Mouse (Mus musculus) heart, adult 11 months (tissue): ENCODE data around the gene Zfp541.
A peak's percentile ranks its signal among the peaks of the same experiment; 100 is the strongest.

ENCODE experiments used
- DNase-seq: peaks from one replicate; pipeline ENCODE4 v3.0.0; 2022

The Zfp541 gene

DNA sequence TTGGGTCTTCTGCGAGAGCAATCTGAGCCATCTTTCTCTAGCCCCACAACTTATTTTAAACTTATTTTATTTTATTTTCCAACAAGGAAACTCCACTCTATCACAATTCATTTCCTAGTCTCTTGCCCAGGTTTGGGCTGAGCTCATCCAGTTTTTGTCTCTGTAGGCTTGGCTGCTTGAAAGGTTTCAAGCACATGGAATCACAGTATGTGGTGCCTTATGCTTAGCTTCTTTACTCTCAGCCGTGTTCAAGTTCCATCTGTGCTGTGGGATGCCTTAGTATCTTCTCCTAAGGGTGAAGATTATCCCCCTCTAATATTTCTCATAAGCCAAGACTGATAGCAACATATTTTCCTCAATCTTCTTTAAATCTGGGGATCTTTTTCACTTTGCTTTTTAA, 26.0 kb downstream of the Zfp541 start:
- no peak for DNase-seq

DNA sequence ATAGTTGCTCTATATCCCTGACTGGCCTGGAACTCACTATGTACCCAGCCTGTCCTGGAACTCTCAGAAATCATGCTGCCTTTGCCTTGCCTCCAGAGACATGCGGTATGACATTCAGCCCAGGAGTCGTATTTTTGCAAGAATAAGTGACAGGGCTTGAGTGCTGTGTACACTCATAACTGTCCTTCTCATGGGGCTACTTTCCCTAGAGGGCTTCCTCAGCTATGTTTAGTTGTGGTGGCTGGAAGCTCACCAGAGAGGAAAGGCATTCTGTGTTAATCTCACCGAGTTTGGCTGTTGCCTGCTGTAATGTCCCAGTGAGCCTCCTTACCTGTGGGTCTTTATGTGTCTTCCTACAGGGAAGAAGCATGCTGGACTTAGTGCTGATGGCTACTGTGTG, 33.0 kb downstream of the Zfp541 start:
- DNase-seq: no peak

DNA sequence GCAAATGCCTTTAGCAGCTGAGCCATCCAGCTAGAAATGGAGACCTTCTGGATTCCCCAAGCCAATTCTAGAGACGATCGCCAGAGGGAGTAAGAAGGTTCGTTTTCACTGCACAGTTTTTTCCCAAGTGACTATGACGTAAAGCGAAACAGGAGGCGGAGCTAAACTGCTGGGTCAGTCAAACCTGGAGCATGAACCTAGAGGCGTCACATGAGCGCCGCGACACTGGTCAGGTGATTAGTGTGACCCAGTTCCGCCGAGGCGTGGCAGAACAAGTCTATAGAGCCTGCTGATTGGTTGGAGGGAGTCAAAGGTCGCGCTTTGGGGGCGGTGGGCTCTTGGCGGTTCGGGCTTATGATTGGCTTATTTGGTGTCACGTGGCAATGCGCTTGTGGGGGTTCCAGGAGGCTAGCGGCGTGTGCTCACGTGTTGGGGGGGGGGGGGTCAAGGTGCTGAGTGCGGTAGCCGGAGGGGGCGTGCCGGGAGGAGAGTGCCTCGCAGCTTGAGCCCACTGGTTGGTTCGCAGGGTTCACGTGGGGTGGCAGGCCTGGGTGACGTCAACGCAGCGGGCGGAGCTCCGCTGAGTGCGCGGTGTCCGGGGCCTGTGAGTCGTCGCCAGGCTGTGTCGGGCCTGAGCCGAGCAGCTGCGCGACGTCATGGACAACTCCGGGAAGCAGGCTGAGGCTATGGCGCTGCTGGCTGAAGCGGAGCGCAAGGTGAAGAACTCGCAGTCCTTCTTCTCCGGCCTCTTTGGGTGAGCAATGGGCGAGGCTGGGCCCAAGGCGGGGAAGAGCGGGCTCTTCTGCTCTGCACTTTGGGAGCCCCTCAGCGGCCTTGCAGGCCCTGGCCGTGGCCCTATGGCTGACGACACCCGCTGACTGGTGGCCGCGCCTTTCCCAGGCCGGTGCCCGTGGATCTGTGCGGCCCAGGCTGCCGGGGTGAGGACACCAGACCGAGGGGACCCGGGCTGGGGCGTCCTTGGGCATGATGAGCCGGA, 36.7 kb downstream of the Zfp541 start, which contains the start of gene Napa:
Gene Napa, plus strand, starts transcription at position 438 of the 997 bp plus-strand sequence.
- peak; percentile 100 for DNase-seq

DNA sequence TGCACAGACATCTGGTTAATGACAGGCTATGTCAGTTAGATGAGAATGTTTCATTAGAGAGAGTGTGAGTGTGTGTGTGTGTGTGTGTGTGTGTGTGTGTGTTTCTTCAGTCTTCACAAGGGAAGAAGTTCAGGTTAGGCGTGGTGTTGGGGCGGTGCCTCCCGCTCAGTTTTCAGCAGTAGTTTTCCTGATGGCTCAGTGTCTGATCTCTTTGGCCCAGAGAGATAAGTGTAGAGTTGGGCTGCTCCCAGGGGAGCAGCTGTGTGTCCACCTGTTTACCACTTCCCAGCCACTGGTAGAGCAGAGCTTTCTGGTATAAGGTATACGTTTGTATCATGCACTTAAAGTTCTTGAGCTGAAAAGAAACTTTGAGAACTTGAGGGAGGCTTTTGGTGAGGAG, 38.3 kb downstream of the Zfp541 start:
- no peak for DNase-seq

DNA sequence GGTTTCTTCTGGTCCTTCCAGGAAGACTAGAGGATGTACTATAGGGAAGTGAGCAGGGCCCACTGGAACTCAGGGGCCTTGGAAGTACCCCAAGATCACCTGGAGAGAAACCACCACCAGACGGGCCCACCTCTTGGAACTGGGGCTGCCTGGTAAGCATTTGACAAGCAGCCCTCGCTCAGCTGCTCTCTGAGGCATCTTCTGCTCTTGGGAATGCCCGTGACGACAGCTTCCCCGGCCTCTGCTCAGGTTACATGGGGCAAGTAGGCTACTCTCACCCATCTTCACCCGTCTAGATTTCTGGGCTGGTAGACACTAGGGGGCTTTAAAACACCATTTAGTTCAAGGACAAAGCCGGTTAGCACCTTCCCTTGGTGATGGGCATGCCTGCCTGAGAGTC, 39.5 kb downstream of the Zfp541 start:
- DNase-seq: no peak

DNA sequence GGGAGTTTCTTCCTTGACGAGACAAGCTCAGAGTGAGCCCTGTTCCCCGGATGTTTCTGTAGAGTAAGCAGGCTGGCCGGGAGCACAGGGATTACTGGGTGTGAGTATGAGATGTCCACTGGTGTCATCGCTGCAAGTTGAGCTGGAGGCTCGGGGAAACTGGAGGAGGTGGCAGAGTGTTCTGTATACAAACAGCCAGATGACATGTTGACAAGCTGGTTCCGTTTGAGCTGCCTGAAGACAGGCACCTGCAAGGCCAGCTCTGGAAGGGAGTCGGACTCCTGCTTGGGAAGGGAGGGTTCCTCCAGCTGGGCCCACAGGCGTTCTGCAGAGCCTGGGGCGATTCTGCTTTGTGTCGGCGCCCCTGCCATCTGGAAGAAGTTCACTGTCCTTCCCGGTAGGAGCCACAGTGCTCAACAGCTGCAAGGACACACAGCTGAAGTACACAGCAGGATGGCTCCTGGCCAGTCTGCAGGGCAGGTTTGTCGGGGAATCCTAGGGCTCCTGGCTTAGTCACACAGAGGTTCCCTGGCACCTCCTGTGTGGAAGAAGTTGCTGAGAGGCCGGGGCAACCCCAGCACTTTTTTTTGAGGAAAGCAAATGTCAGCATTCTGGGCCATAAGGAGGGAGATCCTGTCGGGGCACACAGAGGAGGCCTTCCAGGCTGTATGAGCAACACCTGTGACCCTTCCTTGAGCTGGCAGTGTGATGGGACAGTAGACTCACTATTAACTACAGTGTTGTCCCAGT, 40.3 kb downstream of the Zfp541 start:
- DNase-seq: no peak

DNA sequence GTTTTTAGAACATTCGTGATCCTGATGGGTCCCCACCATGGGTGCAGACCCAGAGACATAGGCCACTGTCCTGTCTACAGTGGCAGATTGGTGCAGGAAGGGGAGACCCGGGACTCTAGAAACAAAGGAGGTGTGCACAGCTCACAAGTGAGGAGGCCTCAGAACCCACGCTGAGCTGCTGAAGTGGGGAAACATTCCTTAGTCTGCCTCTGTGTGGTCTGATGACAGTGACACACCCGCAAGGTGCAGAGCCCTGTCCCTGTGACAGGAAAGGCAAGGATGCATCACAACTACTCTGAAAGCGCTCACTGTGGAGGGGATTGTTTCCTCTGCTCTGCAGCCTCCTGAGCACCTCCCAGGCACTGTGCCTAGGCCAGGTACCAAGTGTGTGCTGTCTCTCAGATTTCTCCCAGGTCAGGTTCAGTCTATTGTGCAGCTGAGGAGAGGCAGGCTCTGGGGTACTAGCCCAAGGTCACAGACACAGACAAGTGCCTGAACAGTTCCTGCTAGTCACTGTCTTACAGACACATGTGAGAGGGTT, 41.1 kb downstream of the Zfp541 start:
- no peak for DNase-seq

DNA sequence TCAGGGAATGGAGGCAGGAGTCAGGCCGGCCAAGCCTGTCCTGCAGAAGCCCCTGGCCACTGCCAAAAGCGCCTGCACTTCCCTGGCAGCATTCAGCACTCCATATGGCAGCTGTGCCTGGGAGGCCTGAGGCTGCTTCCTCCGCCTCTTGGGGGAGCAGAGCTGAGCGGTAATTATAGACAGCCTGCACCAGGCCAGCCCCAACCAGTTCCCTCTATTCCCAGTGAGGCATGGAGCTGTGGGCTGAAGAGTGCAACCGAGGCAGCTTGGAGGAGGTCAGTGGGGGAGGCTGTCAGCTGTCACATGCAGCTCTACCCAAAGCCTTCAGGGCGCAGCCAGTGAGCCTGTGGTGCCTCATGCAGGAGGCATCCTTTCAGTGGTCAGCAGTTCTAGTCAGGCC, 42.1 kb downstream of the Zfp541 start:
- DNase-seq: peak; percentile 95

DNA sequence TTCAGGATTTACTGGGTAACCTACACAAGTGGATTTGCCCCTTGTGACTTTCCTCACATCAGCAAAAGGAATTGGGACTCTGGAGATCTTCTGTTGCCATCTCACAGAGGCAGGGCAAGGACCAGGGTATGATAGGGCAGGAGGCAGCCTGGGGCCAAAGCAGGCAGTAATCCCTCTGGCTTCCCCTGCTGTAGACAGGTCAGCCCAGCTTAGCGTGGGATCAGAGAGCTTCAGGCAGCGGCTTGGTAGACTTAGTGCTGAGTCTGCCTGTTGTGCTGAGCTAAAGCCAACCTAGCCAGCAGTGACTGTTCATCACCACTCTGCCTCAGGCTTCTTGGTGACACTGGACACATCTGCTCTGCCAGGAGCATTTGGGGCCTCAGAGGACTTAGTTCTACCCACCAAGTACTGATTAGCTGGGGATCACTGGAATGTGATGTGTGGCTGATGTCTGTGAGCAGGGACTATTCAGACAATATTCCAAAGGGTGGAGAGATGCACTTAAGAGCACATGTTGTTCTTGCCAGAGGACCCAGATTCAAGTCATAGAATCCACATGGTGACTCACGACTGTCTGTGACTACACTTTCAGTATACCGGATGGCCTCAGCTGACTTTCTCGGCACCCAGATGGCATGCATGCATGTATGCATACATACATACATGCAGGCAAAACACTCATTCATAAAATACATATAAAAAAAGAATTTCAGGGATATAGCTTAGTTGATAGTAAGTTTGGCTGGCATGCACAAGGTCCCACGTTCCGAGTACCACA, 43.2 kb downstream of the Zfp541 start:
- DNase-seq: no peak

DNA sequence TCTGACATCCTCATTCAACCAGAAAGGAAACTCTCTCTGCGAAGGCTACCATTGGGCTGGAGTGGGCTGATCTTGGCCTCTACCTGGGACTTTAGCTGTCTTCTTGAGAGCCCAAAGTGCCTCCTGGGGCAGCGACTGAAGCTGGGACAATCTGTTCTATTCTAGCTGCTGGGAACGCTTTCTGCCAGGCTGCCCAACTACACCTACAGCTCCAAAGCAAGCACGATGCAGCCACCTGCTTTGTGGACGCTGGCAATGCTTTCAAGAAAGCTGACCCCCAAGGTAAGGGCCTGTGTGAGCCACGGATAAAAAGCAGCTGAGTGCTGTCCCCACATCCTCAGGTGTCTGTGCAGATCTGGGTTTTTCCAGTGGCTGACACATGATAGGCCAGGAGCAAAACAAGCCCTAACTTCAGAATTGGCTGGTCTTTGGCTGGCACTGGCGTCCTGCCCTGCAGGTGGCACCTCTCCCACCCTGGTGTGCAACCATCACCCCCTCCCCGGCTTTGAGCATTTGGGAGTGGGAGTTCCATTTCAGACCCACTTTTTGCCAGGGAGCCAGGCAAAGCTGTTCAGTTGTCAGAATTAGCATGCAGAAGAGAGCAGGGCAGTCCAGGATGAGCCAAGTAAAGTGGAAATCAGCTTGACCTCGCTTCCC, 47.4 kb downstream of the Zfp541 start:
- no peak for DNase-seq

DNA sequence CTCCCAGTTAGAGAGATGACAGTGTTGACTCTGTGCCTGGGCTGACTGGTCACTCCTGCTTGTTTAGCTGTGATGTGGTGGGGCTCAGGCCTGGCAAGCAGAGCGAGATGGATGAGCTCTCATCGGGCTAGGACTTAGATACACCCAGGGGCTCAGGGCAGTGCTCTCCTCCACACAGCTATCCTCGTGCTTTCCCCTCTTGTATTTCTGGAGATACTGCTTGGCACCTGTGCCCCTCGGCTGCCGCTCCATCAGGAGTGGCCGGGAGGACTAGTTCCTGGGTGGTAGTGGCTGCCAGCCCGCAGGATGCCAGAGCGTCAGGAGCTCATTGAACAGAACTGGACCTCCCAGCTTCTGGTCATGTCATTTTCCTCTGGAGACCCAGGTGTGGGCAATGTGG, 48.5 kb downstream of the Zfp541 start:
- DNase-seq: no peak

DNA sequence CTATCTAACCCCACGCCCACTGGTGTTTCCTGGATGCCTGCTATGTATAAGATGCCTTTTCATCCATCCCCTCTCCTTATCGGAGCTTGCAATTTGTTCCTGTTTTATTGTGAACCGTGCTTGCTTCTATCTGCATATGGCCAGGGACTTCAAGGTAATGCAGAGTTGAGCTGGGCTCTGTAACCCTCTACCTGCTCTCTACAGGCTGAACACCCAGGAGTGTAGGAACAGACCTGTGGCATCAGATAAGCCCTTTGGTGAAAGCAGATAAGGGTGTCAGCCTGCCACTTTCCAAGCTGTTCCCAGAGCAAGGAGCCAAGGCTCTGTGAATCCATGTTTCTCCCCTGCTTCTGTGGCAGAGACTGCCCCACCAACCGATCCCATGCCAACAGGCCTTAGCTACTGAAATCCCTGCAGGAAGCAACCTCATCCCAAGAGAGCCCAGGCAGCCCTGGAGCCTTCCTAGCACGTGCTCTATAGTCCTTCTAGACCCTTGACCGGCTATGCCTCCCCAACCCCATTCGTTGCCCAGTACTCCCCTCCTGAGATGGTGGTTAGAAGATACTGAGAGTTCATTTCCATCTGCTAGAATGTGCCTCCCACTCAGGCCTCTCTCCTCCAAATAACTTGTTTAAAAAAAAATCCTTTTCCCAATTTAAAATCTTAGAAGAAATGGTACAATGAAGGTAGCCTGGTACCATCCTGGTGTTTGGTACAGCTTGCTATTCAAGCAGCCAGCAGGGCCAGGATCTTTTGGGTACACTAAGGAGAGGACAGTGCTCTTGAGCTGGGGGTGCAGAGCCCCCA, 49.9 kb downstream of the Zfp541 start:
- no peak for DNase-seq

DNA sequence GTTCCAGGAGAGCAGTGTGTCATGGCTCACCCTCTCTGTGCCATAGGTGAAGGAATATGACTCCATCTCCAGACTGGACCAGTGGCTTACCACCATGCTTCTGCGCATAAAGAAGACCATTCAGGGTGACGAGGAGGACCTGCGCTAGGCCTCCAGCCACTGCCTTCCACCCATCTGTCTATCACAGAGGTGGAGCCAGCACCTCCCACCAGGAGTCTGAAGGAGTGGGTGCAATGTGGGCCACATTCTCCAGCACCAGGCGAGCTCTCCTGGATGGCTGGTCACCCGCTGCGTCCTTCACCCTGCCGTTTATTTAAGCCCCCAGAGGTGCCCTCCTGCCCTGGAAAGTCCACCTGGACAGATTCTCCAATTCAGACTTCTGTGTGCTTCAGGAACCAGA, 54.8 kb downstream of the Zfp541 start:
- DNase-seq: no peak

DNA sequence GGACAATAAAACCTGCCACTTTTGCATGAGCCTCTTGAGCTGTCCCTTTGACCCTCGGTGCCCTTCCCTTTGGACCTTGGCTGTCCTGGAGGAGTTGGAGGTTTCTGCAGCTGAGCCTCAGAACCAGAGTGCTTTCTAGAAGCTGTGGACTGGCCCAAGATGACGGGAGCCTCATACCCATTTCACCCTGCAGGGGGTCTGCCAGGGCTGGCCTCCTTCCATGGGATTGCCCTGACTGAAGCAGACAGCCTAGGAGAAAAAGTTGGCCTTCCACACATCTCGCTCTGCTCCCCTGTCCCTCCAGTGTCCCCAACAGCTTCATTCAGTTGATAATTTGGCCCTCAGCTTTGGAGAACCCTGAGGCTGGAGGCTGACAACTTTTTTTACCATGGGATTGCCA, 55.5 kb downstream of the Zfp541 start:
- no peak for DNase-seq

DNA sequence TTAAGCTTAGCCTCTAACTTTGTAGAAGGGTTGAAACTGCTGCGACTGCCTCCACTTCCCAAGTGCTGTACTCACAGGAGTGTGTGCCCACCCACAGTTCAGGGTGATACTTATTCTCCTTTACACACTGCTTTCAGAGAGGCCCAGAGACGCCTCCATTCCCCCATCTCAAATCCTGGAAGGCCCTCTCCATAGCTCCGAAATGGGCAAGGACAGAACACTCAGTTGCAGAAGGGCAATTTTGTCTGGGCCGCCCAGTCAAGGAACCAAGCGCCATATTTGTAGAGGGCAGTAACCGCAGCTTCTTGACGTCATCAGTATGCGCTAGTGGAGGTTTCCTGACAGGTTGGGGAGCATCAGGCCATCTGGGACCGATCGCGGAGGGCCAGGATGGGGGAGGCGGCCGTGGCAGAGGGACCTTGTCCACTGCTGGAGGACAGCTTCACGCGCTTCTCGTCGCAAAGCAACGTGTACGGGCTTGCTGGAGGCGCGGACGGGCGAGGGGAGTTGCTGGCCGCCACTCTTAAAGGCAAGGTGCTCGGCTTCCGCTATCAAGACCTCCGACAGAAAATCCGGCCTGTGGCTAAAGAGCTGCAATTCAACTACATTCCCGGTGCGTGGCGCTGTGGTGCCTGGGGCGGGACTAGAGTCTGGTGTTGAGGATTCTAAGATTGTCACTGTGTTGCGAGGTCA, 58.1 kb downstream of the Zfp541 start, which contains the start of gene Kptn:
Gene Kptn, plus strand, starts transcription at position 327 of the 693 bp plus-strand sequence.
- DNase-seq: peak; percentile 99

DNA sequence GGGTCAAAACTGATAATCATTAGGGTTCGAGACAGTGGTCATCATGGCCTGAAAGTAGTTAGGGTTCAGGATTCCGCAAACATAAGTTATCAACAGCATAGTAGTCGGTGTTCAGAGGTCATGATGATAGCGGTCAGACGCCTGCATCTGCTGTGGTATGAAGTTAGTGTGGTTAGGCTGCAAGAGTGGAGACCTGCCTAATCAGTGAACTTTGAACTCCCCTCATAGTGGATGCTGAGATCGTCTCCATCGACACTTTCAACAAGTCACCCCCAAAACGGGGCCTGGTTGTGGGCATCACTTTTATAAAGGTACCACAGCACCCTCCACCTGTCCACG, 58.6 kb downstream of the Zfp541 start:
- no peak for DNase-seq

DNA sequence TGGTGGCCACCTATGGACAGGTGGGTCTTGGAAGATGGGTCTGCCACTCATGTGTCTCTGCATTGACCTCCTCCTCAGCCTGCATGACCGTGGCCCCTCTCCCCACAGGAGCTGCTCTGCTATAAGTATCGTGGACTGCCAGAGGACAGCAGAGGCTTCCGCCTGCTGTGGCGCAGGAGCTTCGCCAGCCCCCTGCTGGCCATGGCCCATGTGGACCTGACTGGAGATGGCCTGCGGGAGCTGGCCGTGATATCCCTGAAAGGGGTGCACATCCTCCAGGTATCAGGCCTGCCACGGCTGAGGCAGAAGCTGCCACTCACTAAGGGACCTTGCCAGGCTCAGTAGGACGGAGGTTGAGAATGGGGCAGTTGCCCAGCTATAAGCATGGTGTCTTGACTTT, 64.2 kb downstream of the Zfp541 start:
- DNase-seq: no peak

DNA sequence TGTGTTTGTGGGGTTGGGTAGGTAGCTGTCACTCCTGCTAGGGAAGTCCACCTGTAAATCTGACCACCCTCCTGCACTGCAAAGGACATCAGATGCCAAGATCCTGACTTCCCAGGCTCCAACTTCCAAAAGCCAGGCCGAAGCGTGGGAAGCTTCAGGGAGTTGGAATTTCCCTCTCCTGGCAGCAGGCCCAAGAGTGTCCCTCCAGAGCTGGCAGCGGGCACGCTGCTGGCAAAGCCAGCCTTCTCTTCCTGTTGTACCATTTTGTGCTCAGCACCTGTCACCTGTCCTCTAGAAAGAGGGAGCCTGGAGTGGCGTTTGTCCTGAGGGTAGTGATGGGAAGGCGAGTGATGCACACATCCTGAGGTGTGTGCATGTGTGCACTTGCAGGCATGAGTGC, 66.7 kb downstream of the Zfp541 start:
- DNase-seq: no peak

DNA sequence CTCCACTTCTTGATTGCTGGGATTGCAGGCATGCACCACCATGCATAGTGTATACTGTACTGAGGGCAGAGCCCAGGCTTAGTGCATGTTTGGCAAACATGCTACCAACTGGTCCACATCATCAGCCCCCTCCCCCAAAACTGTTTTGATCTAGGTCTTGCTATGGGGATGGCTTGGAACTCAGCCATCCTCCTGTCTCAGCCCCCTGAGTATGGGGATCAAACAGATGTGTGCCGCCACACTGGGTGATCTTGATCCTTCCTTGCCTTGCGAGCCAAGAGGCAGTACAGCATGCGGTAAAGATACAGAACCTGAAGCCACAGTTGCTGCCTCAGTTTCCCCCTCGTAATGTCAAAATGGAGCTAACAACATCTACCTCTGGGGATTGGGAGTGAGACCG, 67.3 kb downstream of the Zfp541 start:
- DNase-seq: no peak

DNA sequence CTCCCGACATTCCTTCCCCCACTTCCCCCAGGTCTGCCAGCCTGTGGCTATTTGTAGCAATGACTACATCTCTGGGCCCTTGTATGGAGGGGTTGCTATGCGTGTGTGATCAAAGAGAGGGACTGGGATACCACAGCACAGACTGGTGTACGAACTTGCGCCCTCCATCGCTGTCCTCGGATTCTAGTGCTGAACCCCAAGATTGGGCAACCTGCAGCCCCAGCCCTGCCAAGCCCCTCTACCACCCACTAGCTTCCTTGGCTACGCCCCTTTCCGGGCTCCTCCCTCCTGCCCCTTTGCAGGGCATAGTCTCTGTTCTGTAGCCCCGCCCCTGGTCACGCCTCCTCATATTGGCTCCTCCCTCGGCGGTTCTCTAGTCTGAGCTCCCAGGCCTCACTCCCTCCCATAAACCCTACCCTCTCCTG, 67.8 kb downstream of the Zfp541 start, which contains the start of gene Slc8a2:
Gene Slc8a2, plus strand, starts transcription at position 406 of the 425 bp plus-strand sequence.
- DNase-seq: peak; percentile 96
